Mouse (Mus musculus): Measurements from ENCODE around the gene Vav1.
A peak's percentile ranks its signal among the peaks of the same experiment; 100 is the strongest.

The Vav1 gene

GRCm38 (mm10) chr17:57280411-57280810, 1.5 kb downstream of the Vav1 start:
- DNase-seq (ENCODE audit: low read depth) = peak; percentile 42

GRCm38 (mm10) chr17:57283906-57284305, 5.0 kb downstream of the Vav1 start:
- DNase-seq (ENCODE audit: low read depth) = no peak

GRCm38 (mm10) chr17:57285077-57285476, 6.2 kb downstream of the Vav1 start:
- DNase-seq (ENCODE audit: low read depth) = peak; percentile 59

GRCm38 (mm10) chr17:57286718-57287355, 7.9 kb downstream of the Vav1 start:
- DNase-seq (ENCODE audit: low read depth) = peak; percentile 76

- DNase-seq (ENCODE audit: low read depth) = no peak
Observed at GRCm38 (mm10) chr17:57289252-57289651, 10.4 kb downstream of the Vav1 start.

GRCm38 (mm10) chr17:57290001-57290670, 11.2 kb downstream of the Vav1 start:
- peak; percentile 99 for DNase-seq (ENCODE audit: low read depth)

- DNase-seq (ENCODE audit: low read depth) = peak; percentile 99
Observed at GRCm38 (mm10) chr17:57290671-57291055, 11.8 kb downstream of the Vav1 start.

GRCm38 (mm10) chr17:57292302-57292701, 13.4 kb downstream of the Vav1 start:
- DNase-seq (ENCODE audit: low read depth) = no peak

- DNase-seq (ENCODE audit: low read depth) = no peak
Observed at GRCm38 (mm10) chr17:57292968-57293367, 14.1 kb downstream of the Vav1 start.

- no peak for DNase-seq (ENCODE audit: low read depth)
Observed at GRCm38 (mm10) chr17:57295935-57296334, 17.0 kb downstream of the Vav1 start.

GRCm38 (mm10) chr17:57297040-57297439, 18.1 kb downstream of the Vav1 start:
- no peak for DNase-seq (ENCODE audit: low read depth)

- DNase-seq (ENCODE audit: low read depth) = peak; percentile 32
Observed at GRCm38 (mm10) chr17:57305593-57305992, 26.7 kb downstream of the Vav1 start.

GRCm38 (mm10) chr17:57307074-57307473, 28.2 kb downstream of the Vav1 start:
- no peak for DNase-seq (ENCODE audit: low read depth)

- peak; percentile 45 for DNase-seq (ENCODE audit: low read depth)
Observed at GRCm38 (mm10) chr17:57311801-57312200, 32.9 kb downstream of the Vav1 start.

- no peak for DNase-seq (ENCODE audit: low read depth)
Observed at GRCm38 (mm10) chr17:57327615-57328014, 48.7 kb downstream of the Vav1 start.

GRCm38 (mm10) chr17:57328944-57329343, 50.0 kb downstream of the Vav1 start:
- no peak for DNase-seq (ENCODE audit: low read depth)

GRCm38 (mm10) chr17:57330993-57331392, 52.1 kb downstream of the Vav1 start:
- peak; percentile 45 for DNase-seq (ENCODE audit: low read depth)

GRCm38 (mm10) chr17:57332241-57332640, 53.3 kb downstream of the Vav1 start:
- DNase-seq (ENCODE audit: low read depth) = peak; percentile 95

GRCm38 (mm10) chr17:57334001-57334760, 55.3 kb downstream of the Vav1 start:
- DNase-seq (ENCODE audit: low read depth) = no peak

- DNase-seq (ENCODE audit: low read depth) = peak; percentile 90
Observed at GRCm38 (mm10) chr17:57334761-57335150, 55.9 kb downstream of the Vav1 start.

- peak; percentile 75 for DNase-seq (ENCODE audit: low read depth)
Observed at GRCm38 (mm10) chr17:57335194-57335593, 56.3 kb downstream of the Vav1 start.

GRCm38 (mm10) chr17:57335673-57336303, 56.9 kb downstream of the Vav1 start:
- peak; percentile 93 for DNase-seq (ENCODE audit: low read depth)

GRCm38 (mm10) chr17:57337996-57338395, 59.1 kb downstream of the Vav1 start:
- peak; percentile 65 for DNase-seq (ENCODE audit: low read depth)
